Mouse (Mus musculus) heart, postnatal 0 days (tissue): ENCODE results near the gene Cdca5. TPM values are rescaled to one million over a fixed set of nuclear protein-coding genes. Genes with fewer than 3 reads are reported as not detected.

ENCODE experiments used
- ATAC-seq: fragments of 200-750 bp; cut with Nextera tagmentation; 2 replicates; pipeline ENCODE4 v1.8.0; 2017; ENCODE audit warnings: low read depth, moderate number of reproducible peaks, moderate library complexity; ENCODE audit not compliant: insufficient read depth
- DNase-seq: peaks from one replicate; pipeline ENCODE4 v3.0.0-alpha.2; 2016; ENCODE audit warnings: low spot score
- H3K27ac ChIP-seq: fragments of 300-500 bp; sonication (generic); 2 replicates; pipeline ENCODE4 v1.5.1; 2014; ENCODE audit warnings: low read depth, mild to moderate bottlenecking
- H3K27me3 ChIP-seq: fragments of 300-500 bp; sonication (generic); 2 replicates; pipeline ENCODE4 v1.6.1; 2014; ENCODE audit warnings: low read length, mixed read lengths; ENCODE audit not compliant: control insufficient read depth, insufficient read depth
- H3K36me3 ChIP-seq: fragments of 300-500 bp; sonication (generic); replicated peaks from 2 replicates; pipeline ENCODE4 v1.6.1; 2014; ENCODE audit warnings: low read length, mixed read lengths; ENCODE audit not compliant: control insufficient read depth, insufficient read depth
- H3K4me1 ChIP-seq: fragments of 300-500 bp; sonication (generic); 2 replicates; pipeline ENCODE4 v1.6.1; 2014; ENCODE audit warnings: antibody characterized with exemption; ENCODE audit not compliant: control insufficient read depth, insufficient read depth
- H3K4me2 ChIP-seq: fragments of 300-500 bp; sonication (generic); 2 replicates; pipeline ENCODE4 v1.6.1; 2014; ENCODE audit warnings: low read depth, mild to moderate bottlenecking, low read length, moderate library complexity
- H3K4me3 ChIP-seq: fragments of 300-500 bp; sonication (generic); 2 replicates; pipeline ENCODE4 v1.5.1; 2014; ENCODE audit warnings: low read depth, low read length
- H3K9ac ChIP-seq: fragments of 300-500 bp; sonication (generic); replicated peaks from 2 replicates; pipeline ENCODE4 v1.6.1; 2014; ENCODE audit warnings: low read depth, low read length, mixed read lengths
- H3K9me3 ChIP-seq: fragments of 300-500 bp; sonication (generic); replicated peaks from 2 replicates; pipeline ENCODE4 v1.6.1; 2016; ENCODE audit warnings: low read length; ENCODE audit not compliant: control insufficient read depth
- CTCF ChIP-seq: IDR thresholded peaks from 2 replicates; pipeline ENCODE4 v1.5.1; 2016; ENCODE audit warnings: antibody characterized with exemption, control low read depth, low read depth
- EP300 ChIP-seq: IDR thresholded peaks from 2 replicates; pipeline ENCODE4 v1.6.1; 2016; ENCODE audit warnings: antibody characterized with exemption, low read depth
- WGBS: fragments of 180-500 bp; shearing (Covaris S2); extraction: QIAGEN DNeasy Blood & Tissue Kit; methylation state at CpG from one replicate; pipeline ENCODE4 v1.1.7; 2014; 5-methylcytosine and 5-hydroxymethylcytosine counted together
- polyA plus RNA-seq: library from polyadenylated mRNA; unstranded; fragments of >200 nt; fragmentation: Nextera tagmentation; extraction: Ambion mirVana; gene quantifications from 2 replicates; pipeline ENCODE4 v1.2.1, GENCODE M21; 2015
- total RNA-seq: library from RNA; depleted of rRNA; stranded (reverse); fragments of >200 nt; gene quantifications from 2 replicates; pipeline ENCODE4 v1.2.3, GENCODE M21; 2014; ENCODE audit warnings: low replicate concordance

The Cdca5 gene
- total and polyA plus RNA-seq, 2 experiments from 2014 or later = 2.2 to 5.7 TPM

- DNase-seq = no peak
- H3K9ac ChIP-seq = no peak overlapping the region
- no peaks in the 10 kb centered on the region for H3K27me3 ChIP-seq
- no peak overlapping the region for H3K27ac ChIP-seq
- no peak overlapping the region for H3K4me3 ChIP-seq
- ATAC-seq = no peak
- TF ChIP-seq CTCF = no peak
- TF ChIP-seq EP300 = no peak
- H3K4me1 ChIP-seq = peaks cover 7% of the 10 kb centered on the region
- H3K9me3 ChIP-seq = no peaks in the 10 kb centered on the region
- no peak overlapping the region for H3K4me2 ChIP-seq
- whole genome bisulfite sequencing = 38% methylated on average over 19 of the region's 19 CpGs
- H3K36me3 ChIP-seq = 0 out of 2 replicates have a peak, but pooled peaks cover 4% of the 10 kb centered on the region
These were observed 37.0 kb downstream of the Cdca5 start for GRCm38 (mm10) chr19:6121761-6122160.

GRCm38 (mm10) chr19:6123330-6123729 lies 38.5 kb downstream of the Cdca5 start:
- H3K4me3 ChIP-seq = no peak overlapping the region
- H3K4me2 ChIP-seq = no peak overlapping the region
- H3K9ac ChIP-seq = no peak overlapping the region
- no peaks in the 10 kb centered on the region for H3K9me3 ChIP-seq
- TF ChIP-seq EP300 (no peak), CTCF (no peak)
- H3K27me3 ChIP-seq = no peaks in the 10 kb centered on the region
- WGBS = 75% methylated on average over 8 of the region's 8 CpGs
- DNase-seq (no peak), ATAC-seq (no peak)
- 0 out of 2 replicates have a peak, but pooled peaks cover 4% of the 10 kb centered on the region for H3K36me3 ChIP-seq
- no peaks in the 10 kb centered on the region; the same call in 1 of the 2 replicates for H3K4me1 ChIP-seq
- no peak overlapping the region for H3K27ac ChIP-seq

GRCm38 (mm10) chr19:6124898-6125297 lies 40.1 kb downstream of the Cdca5 start:
- Histone ChIP-seq H3K9me3 (no peaks in the 10 kb centered on the region), H3K9ac (no peak overlapping the region), H3K4me2 (no peak overlapping the region), H3K27ac (no peak overlapping the region), H3K36me3 (0 out of 2 replicates have a peak, but pooled peaks cover 4% of the 10 kb centered on the region), H3K4me1 (no peaks in the 10 kb centered on the region; the same call in 1 of the 2 replicates), H3K4me3 (no peak overlapping the region), H3K27me3 (no peaks in the 10 kb centered on the region)
- ATAC-seq = no peak
- TF ChIP-seq EP300 = no peak
- TF ChIP-seq CTCF = no peak
- WGBS = 70% methylated on average over 2 of the region's 2 CpGs
- DNase-seq = no peak

GRCm38 (mm10) chr19:6126289-6126688 lies 41.5 kb downstream of the Cdca5 start:
- Histone ChIP-seq H3K9me3 (no peaks in the 10 kb centered on the region), H3K4me2 (no peak overlapping the region), H3K4me3 (no peak overlapping the region), H3K4me1 (no peaks in the 10 kb centered on the region; the same call in 1 of the 2 replicates), H3K9ac (no peak overlapping the region), H3K27ac (no peak overlapping the region), H3K27me3 (no peaks in the 10 kb centered on the region), H3K36me3 (no peaks in the 10 kb centered on the region)
- WGBS = 24% methylated on average over 4 of the region's 4 CpGs
- ATAC-seq (no peak), DNase-seq (no peak)
- TF ChIP-seq CTCF (peak; percentile 71), EP300 (no peak)

GRCm38 (mm10) chr19:6126789-6127580 lies 42.2 kb downstream of the Cdca5 start:
- Histone ChIP-seq H3K27me3 (no peaks in the 10 kb centered on the region), H3K4me3 (peak overlapping the region; percentile 49), H3K9ac (no peak overlapping the region), H3K9me3 (no peaks in the 10 kb centered on the region), H3K27ac (peak overlapping the region; percentile 89; the same call in 1 of the 2 replicates), H3K36me3 (no peaks in the 10 kb centered on the region), H3K4me1 (no peaks in the 10 kb centered on the region; the same call in 1 of the 2 replicates), H3K4me2 (peak overlapping the region; percentile 61)
- no peak for DNase-seq
- TF ChIP-seq CTCF (no peak), EP300 (no peak)
- no peak for ATAC-seq
- WGBS = 63% methylated on average over 10 of the region's 10 CpGs
